Mouse (Mus musculus): ENCODE measurements around the gene Slc5a5. TPM values are rescaled to one million over a fixed set of nuclear protein-coding genes. Genes with fewer than 3 reads are reported as not detected.
"Not testable (repeated sequence)": the region's sequence is repeated elsewhere in the genome, so short reads cannot be mapped to it uniquely, and the experiment has no call there.

Slc5a5 gene
- total RNA-seq, 2 experiments from 2014 or later = 0.09 TPM; not detected in 1

DNA sequence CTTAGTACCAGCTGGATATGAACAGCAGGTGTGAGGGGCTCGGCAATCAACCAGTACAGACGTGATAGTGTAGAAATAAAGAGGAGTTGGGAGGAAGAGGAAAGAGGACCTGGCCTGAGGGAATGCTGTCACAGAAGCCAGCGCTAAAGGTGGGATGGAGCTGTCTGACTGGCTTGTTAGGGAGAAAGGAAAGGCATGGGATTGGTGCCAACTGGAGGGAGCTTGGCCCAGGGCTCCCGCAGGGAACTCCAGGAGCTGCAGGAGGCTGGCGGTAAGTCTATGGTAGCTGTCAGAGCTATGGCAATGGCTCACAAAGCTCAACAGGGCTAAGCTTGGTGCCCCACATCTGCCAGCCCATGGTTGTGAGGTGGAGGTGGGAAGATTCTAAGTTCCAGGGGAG is 9.7 kb upstream of the Slc5a5 start:
- DNase-seq = no peak

DNA sequence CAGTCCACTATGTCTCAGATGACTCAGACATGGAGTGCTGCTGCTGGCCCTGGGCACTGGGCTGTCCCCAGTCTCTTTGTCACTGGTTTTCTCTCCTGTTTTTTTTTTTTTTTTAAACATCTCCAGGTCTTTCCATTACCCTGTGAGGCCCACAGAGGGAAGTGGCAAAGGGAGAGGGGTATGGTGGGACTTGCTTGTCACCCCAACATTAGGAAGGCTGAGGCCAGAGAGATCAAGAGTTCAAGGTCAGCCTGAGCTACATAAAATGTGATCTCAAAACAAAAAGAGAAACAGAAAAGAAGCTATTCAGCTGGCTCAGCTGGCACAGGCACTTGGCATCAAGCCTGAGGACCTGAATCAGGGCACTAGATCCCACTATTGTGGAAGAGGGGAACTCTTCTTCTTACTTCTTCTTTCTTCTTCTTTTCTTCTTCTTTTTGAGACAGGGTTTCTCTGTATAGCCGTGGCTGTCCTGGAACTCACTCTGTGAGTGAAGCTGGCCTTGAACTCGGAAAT is 8.4 kb upstream of the Slc5a5 start:
- no peak for DNase-seq

DNA sequence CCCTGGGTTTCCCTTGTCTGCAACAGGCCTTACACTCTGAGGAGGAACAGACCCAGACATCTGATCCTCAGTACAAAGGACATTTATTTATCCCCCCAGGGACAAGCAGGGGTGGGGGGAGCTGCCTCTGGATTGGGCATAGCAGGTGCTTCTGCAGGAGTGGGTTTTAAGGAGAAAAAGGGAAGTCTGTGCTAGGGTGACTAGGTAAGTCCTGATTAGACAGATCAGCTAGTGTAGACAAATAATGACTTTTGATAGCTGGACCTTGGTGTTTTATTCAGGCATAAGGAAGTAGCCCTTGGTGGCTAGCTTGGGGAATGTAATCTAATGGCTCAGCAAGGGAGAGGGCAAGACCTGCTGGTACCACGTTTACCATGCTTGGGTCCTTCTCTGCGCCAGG is 6.7 kb upstream of the Slc5a5 start:
- no peak for DNase-seq

DNA sequence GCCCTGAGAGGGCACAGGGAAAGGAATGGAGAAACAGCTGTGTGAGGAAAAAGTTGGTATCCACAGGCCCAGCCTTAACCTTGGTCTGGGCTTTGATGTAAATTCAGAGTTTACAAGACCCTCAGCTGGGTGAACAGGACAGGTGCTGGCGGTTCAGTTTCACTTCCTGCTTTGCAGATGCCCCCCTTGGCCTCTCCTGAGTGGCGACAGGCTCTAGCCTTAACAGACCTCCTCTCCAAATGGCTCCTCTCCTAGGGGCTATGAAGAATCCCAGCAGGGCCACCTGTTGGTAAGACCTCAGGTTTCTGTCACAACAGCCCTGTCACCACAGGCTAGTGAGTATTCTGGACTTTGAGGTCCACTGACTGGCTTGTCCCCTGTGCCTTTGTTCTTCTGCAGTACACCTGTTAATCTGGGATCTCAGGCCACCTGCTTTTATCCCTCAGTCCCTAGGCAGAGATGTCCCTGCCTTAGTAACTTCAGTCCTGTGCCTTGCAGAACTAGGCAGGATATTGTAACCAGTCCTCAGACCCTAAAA is 6.2 kb upstream of the Slc5a5 start:
- no peak for DNase-seq

DNA sequence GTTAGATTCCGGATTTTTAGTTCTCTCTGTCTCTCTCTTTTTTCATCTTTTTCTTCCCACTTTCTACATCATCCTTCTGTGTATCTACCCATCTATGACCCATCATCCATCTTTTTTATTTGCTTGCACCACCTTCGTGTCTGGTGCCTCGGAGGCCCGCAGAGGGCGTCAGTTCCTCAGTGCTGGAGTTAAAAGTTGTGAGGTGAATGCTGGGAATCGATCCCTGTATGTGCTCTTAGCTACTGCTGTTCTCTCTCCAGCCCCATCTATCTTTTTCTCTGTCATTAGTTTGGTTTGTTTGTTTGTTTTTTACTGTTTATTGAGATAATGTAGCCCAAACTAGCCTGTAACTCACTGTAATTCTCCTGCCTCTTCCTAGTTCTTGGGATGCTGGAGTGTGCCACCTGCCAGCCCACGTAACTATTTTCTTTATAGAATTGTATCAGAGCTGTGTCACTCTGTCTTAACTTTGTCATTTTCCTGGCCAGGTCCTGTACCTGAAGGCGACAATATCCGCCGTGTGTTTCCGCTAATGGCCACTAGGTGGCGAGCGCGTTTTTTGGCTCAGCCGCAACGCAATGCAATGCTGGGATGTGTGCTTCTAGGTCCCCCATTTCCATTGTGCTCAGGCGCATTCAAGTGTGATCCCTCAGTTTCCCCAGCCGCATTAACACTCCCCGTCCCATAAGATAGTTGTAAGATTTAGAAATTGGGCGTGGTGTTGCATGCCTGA is 5.3 kb upstream of the Slc5a5 start:
- DNase-seq = peak; percentile 85

DNA sequence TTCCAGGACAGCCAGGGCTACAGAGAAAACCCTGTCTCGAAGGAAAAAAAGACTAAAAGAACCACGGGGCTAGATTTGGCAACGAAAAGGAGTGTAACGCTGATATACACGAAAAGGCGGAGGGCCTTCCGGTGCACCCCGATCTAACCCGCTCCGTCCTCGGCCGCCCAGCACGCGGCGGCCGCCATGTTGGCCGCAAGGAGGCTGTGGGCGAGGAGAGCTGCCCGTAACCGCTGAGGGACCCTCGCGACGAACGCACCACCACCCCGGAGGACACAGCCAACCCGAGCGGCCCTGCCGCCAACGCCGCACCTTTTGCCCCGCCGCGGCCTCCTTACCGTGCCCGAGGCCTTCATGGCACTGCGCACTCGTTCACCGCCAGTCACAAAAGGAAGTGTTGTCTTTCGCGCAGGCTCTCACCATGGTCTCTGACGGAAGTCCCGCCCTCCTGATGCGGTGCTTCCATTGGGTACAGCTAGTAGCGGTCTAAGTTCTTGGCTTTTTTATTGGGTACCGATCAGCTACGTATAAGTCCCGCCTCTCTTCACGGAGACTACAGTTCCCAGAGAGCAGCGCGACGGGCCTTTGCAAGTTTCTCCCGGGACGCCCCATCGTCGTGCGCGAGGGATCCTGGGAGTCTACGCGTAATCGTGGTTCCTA is 4.6 kb upstream of the Slc5a5 start, which contains the start of gene Rpl18a:
Rpl18a (minus strand) TSS at position 392 of the 660 bp plus-strand sequence.
- peak; percentile 85 for DNase-seq

DNA sequence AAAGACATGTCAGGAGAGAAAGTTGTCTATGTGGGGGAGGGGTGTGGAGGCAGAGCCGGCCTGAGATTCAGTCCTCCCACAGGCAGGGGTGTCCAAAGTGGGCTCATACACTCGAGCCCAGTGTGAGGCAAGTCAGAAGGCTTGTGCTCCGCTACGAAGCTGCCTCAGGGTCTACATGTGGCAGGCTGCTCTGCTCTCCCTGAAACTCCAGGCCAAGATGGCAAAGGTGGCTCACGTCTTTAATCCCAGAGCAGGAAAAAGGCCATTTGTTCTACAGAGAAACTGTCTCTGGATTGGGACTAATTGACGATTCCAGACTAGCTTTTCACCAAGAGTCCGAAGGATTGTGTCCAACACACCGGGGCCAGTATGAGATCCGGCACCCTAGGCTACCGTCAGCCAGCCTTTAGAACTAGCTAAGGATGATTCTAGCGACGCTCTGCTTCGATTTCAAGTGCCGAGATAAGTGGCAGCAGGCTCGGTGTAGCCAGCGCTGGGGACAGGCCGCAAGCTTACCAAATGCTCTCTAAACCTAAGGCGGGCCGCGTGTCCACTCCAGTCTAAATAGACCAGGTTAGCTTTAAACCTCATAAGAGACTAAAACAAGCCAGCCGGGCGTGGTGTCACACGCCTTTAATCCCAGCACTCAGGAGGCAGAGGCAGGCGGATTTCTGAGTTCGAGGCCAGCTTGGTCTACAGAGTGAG is 3.9 kb upstream of the Slc5a5 start:
- no peak for DNase-seq

DNA sequence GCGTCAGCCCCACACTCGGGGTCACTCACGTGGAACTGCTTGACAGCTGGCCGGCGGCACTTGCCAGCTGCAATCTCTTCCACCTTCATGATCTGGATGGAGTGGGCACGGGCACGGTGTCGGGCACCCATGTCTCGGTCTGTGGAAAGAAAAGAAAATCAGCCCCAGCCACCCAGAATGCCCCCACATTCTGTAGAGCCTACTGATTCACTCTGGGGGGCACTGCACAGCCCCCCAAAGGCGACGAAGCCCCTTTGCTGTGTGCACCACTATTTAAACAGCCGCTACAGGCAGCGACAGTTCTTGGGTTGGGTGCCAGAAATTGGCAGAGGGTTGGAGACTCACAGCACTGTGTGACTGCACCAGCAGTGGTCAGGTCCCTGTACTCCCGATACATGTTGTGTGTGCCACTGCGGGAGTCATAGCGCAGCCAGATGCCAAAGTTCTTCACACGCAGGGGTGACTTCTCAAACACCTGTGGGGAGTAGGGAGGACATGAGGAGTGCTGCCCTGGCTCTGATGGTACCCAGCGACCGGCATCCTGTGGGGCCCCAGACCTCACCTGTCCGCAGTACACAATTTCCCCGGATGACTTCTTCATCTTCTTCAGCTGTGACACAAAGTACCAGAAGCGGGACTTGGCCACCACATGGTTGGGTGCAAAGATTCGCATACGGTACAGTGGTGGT is 3.2 kb upstream of the Slc5a5 start:
- not testable (repeated sequence) for DNase-seq

DNA sequence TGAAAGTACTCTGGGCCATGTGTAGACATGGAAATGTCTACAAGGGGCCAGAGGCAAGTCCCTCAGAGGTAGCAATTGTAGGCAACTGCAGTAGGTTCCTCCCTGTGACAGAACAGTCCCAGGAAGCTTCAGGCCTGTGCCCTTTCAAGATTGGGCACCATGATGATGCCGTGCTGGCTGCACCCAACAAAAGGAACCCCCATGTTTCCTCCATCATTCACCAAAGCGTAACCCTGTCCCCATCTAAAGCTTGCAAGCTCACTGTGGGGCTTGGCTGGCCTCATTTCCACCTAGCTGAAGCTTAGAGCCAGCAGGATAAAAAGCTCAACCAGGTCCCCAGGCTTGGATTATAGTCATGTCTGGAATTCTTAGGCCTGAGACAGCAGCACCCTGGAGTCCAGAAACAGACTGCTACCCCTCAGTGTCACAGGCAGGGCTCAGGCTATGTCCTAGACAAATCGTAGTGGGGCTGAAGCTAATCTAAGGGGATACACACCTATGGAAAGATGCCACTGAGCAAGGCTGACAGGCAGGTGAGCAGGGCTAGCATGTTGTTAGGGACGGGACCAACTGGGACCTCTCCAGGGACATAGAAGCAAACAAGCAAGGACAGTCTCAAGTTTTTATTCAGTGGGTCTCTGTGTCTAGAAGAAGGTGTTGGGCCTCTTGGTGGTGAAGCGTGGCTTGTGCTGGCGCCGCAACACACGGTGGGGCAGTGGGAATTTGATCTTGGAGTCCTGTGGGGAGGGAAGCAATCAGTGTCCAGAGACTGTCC is 2.4 kb upstream of the Slc5a5 start:
- DNase-seq = no peak

DNA sequence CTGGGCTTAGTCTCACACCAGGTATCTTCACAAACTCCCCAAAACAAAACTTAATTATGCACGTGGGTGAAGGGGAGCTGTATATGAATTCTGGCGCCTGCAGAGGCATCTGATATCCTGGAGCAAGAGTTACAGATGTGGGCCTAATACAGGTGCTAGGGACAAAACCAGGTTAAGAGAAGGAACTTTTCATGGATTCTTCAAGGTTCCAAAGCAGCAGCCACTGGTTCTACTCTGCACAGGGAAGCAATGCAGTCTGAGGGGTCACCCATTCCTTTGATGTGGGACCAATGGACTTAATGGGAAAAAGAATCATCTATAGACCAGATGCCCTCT is 1.8 kb upstream of the Slc5a5 start:
- no peak for DNase-seq

DNA sequence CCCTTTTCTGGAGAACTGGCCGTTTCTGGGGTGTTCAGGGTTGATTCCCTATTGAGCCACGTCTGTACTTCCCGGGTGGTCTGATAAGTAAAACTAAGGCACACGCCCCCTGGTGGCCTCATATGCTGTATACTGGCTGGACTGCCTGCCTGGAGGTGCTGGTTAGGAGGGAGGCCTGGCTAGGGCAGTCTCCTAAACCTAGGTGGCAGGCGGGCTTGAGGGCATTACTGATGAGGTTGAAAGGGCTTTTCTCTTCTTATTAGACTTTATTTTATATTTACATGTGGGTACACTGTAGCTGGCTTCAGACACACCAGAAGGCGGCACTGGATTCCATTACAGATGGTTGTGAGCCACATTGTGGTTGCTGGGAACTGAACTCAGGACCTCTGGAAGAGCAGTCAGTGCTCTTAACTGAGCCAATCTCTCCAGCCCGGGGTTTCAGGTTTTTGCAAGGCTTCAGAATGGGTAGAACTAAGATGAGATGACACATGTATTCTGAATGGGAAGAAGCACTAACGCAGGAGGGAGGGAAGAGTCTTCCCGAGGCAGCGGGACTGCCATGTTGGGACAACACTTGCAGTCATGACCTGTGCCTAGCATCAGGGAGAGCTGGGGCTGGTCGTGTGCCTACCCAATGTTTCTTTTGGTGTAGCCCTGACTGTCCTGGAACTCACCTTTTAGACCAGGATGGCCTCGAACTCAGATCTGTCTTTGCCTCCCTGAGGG is 1.3 kb upstream of the Slc5a5 start:
- DNase-seq = peak; percentile 83

DNA sequence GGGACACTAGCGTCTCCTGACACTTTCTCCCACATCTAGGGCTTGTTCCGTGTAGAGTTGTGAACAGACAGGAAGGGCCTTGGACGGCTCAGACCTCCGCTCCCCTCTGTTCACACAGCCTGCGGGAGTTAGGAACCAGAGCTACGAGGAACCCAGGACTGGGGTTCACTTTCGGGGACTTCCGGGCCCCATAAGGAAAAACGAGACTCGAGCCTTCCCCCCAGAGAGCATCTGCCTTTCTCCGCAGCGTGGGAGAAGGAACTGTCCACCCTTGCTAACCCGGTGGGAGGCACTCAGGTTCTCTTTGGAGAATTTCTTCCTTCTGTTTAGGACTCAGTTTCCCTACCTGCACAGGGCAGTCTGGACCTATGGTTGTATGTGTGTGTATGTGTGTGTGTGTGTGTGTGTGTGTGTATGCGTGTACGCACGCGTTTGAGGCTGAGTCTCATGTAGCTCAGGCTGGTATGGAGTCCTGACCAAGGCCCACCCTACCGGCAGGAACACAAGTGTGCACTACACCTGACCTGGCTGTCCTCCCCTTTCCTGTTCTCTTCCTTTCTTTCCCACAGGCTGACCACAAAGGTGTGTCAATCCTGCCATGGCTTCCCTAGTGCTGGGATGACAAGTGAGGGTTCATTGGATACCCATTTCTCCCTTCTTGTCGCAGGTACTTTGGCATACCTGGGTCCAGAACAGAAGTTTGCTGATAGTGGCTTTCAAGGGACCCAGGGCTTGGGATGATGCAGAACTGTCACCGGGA is 519 bp upstream of the Slc5a5 start:
- DNase-seq = no peak

DNA sequence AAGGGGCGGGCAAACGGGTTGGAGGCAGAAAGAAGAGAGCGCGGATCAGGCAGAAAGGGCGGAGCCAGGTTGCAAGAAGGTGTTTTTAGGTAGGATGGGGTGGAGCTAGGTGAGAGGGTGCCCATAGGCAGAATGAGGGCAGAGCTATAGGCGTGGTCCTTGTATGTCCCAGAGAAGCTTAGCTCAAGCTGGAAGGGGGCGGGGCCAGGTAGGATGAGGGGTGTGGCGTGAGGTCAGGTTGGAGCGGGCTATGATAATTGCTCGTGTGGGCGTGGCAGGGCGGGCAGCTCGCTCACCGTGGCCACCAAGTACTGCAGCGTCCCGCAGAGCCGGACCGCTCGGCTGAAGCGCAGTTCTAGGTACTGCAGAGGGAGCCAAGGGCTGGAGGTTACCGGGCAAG is 1.2 kb downstream of the Slc5a5 start:
- DNase-seq = no peak

DNA sequence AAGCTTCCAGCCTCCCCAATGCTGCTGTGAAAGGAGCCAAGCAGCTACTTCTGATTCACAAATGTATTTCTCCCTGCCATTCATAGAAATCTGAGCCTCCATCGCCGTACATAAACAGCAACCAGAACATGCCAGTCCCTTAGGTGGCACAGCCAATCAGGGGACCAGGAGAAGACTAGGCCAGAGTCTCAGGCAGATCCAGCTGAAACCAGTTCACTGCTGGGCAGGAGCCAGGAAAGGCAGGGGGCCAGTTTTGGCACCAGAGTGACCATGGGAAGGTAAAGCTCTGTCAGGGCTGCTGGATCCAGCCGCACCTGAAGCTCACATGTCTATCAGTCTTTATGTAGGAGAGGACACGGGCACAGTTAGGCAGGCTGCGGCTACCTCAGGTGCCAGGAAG is 1.9 kb downstream of the Slc5a5 start:
- no peak for DNase-seq

DNA sequence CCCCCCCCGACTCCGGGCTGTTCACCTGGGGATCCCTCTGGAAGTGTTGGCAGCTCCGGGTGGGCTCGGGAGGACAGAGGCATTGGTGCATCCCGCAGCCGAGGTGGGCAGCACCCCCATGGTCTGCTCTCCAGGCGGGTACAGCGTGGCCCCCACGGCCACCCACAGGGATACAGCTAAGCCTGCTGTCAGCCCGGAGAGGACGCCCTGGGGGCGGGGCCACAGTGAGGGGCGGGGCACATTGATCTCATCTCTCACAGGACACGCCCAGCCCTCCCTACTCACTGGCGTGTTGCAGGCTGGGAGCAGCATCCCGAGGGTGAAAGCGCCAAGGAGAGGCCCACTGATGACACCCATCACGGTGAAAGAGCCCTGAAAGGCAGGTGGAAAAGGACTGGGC is 4.9 kb downstream of the Slc5a5 start:
- DNase-seq = no peak

DNA sequence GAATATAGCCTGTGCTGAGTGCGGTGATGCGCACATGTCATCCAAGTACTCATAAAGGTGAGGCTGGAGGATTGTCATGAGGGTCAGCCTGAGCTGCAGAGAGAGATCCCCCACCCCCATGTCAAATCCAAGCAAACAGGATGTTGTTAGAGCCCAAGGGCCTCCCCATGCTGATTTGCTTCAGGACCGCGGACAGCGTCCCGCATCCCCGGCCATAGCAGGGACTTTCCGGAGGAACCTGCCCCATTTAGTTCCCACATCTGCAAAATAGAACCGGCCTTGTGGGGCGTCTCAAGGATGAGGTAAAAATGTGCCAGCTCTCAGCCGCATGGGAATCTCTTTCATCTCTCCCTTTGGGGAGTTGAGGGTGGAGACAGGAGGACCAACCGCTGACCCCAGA is 6.9 kb downstream of the Slc5a5 start:
- no peak for DNase-seq

DNA sequence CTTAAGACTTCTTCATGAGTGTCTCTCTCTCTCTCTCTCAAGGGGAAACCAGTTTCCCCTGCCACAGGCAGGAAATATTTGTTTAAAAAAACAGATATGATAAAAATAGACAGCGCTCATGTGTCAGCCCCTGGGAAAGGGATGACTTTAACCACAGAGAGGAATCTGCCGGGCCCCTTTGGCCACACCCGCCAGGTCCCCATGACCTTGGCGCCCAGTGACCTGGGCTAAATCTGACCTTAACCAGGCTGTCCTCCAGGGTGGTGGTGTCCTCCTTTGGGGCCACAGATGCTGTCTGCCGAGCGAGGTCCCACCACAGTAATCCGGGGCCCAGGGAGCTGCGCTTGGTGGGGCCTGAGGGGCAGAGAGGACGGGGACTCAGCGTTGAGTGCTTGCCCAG is 7.9 kb downstream of the Slc5a5 start:
- no peak for DNase-seq

DNA sequence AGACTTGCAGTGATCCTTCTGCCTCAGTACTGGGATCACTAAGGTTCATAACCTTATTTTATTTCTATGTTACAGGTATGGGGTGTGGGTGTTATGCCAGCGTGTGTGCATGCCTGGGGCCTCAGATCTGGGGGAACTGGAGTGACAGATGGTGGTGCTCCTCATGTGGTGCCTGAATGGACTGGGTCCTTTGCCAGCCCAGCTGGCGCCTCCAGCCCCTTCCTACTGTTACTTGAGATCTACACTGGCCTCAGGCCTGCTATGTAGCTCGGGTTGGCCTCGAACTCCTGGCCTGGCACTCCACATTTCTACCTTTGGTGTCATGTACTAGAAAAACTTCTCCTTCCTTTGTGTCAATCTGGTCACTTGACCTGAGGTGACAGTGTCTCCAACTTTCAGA is 8.4 kb downstream of the Slc5a5 start:
- DNase-seq = no peak

DNA sequence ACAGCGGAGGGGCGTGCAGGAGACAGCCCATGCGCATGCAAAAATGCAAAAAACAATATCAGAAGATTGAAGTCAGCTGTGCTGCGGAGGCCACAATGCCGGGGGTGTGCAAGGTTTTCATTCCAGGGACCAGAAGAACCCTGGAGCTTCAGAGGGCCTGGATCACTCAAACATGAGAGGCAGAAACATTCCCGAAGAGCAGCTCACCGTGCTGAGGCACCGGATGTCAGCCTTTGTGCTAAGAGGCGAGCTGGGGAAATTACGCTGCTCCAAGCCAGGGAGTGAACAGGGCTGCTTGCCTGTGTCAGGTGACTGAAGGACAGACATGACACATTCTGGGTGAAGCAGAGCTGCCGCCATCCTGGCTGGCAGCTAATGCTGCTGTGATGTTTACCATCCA is 12.0 kb downstream of the Slc5a5 start:
- DNase-seq = no peak

DNA sequence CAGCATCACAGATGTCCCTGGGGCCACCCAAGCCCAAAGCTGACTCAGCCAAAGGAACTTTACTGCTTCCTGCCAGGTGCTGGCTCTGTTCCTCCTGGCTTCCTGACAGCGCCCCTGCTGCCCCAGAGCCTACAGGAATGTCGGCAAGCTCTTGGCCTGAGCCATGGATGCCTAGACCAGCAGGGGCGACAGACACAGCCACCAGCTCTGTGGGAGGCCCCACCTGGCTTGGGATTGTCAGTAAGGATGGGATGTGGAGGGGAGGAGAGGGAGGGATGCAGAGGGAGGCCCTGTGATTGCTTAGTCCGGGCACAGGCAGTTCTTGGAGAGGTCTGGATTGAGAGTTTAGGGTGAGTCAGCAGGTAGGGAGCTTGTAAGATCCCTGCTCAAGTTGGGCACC is 12.4 kb downstream of the Slc5a5 start:
- peak; percentile 54 for DNase-seq

All from gastrocnemius, postnatal 10 days (tissue).